Mouse (Mus musculus): ENCODE measurements at regions not wholly inside any gene's neighbourhood (a gene's known extent, or its start where the extent isn't known, plus 50 kb on each side); places are given as distances from the start of the nearest gene placed in this dataset.

DNA sequence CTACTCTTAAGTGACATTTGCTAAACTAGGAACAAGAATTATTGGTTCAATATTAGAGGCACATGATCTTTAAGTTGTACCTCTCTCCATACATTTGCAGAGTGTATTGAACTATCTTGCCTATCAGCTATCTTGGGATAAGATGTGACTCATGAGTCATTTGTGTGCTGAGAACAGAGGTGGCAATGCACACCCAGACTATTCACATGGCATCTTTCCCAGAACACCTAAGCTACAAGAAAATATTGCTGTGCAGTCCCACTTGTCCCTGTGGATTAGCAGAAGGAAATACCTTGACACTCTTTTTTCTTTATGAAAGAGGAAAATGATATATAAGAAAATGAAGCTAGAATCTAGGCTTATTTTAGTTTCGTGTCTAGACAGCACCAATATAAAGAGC, 104.8 kb upstream of the Grm3 start:
- Histone ChIP-seq H3K27ac (ENCODE audit: control insufficient read depth, low read depth, low read length) (no peak overlapping the region), H3K4me1 (ENCODE audit: control insufficient read depth in 1 of 2, insufficient read depth in 2 of 2, low read length in 2 of 2) (no peaks in the 10 kb centered on the region), H3K9me3 (replicated peaks; ENCODE audit: insufficient read depth, low read length) (no peaks in the 10 kb centered on the region), H3K4me3 (ENCODE audit: control insufficient read depth in 1 of 2, insufficient read depth in 1 of 2, low read depth in 2 of 2, low read length in 2 of 2) (no peak overlapping the region), H3K36me3 (ENCODE audit: control insufficient read depth in 1 of 2, insufficient read depth in 2 of 2, low read length in 2 of 2) (no peaks in the 10 kb centered on the region), H3K79me2 (ENCODE audit: control insufficient read depth, insufficient read depth, low read length, poor library complexity) (no peaks in the 10 kb centered on the region), H3K27me3 (ENCODE audit: control insufficient read depth in 1 of 2, insufficient read depth in 2 of 2, low read length in 2 of 2) (no peaks in the 10 kb centered on the region), H3K9ac (ENCODE audit: control insufficient read depth, low read depth, low read length, poor library complexity, severe bottlenecking) (no peak overlapping the region)
- TF ChIP-seq TCF12 (IDR thresholded peaks at IDR 0.05; ENCODE audit: low read depth, low read length): no peak
- TF ChIP-seq EP300 (IDR thresholded peaks at IDR 0.05; ENCODE audit: low read depth in 1 of 2, low read length in 2 of 2): no peak
- TF ChIP-seq NRF1 (IDR thresholded peaks at IDR 0.05; ENCODE audit: insufficient read depth, low read depth, low read length, poor library complexity, severe bottlenecking): no peak
- no peak for TF ChIP-seq KAT2A (conservative IDR thresholded peaks at IDR 0.05; ENCODE audit: low read depth, low read length)
- TF ChIP-seq SIN3A (IDR thresholded peaks at IDR 0.05; ENCODE audit: low read length): no peak
- no peak for TF ChIP-seq POLR2AphosphoS5 (IDR thresholded peaks at IDR 0.05; ENCODE audit: borderline replicate concordance, low read depth, low read length)
- no peak for TF ChIP-seq GATA1 (IDR thresholded peaks at IDR 0.05; ENCODE audit: low read depth, low read length)
- no peak for TF ChIP-seq MYC (IDR thresholded peaks at IDR 0.05; ENCODE audit: low read depth, low read length)
- no peak for TF ChIP-seq MXI1 (IDR thresholded peaks at IDR 0.05; ENCODE audit: low read depth, low read length)
- DNase-seq (ENCODE audit: low read depth, low spot score): no peak

DNA sequence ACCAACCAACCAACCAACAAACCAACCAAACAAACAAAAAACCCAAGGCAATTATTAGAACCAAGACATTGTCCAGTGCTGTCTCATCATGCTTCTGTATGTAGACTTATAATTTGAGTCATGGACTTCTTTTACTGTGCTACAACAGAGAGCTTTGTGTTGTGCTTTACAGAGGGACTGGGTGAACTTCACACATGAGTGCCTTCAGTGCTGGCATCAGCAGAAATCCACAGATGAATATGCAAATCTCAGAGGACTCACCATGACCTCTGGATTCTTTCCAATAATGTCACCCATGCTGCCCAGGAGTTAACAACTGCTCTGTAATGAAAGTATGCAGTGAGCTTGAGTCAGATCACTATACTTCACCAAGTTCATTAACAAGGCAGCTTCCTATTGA, 76.7 kb upstream of the Grm3 start:
- no peak for DNase-seq (ENCODE audit: low read depth, low spot score)
- Histone ChIP-seq H3K27ac (ENCODE audit: control insufficient read depth, low read depth, low read length) (no peak overlapping the region), H3K36me3 (ENCODE audit: control insufficient read depth in 1 of 2, insufficient read depth in 2 of 2, low read length in 2 of 2) (no peaks in the 10 kb centered on the region), H3K27me3 (ENCODE audit: control insufficient read depth in 1 of 2, insufficient read depth in 2 of 2, low read length in 2 of 2) (no peaks in the 10 kb centered on the region), H3K4me3 (ENCODE audit: control insufficient read depth in 1 of 2, insufficient read depth in 1 of 2, low read depth in 2 of 2, low read length in 2 of 2) (no peak overlapping the region), H3K9me3 (replicated peaks; ENCODE audit: insufficient read depth, low read length) (no peaks in the 10 kb centered on the region), H3K79me2 (ENCODE audit: control insufficient read depth, insufficient read depth, low read length, poor library complexity) (no peaks in the 10 kb centered on the region), H3K4me1 (ENCODE audit: control insufficient read depth in 1 of 2, insufficient read depth in 2 of 2, low read length in 2 of 2) (no peaks in the 10 kb centered on the region), H3K9ac (ENCODE audit: control insufficient read depth, low read depth, low read length, poor library complexity, severe bottlenecking) (no peak overlapping the region)
- TF ChIP-seq HCFC1 (IDR thresholded peaks at IDR 0.05; ENCODE audit: low read depth, low read length): no peak
- TF ChIP-seq POLR2A (IDR thresholded peaks at IDR 0.05; ENCODE audit: control insufficient read depth in 1 of 2, insufficient read depth in 1 of 2, low read depth in 1 of 2, low read length in 2 of 2, poor library complexity in 1 of 2): no peak
- no peak for TF ChIP-seq ZNF384 (IDR thresholded peaks at IDR 0.05; ENCODE audit: low read depth, low read length)
- no peak for TF ChIP-seq MAZ (IDR thresholded peaks at IDR 0.05; ENCODE audit: low read depth, low read length)
- TF ChIP-seq MXI1 (IDR thresholded peaks at IDR 0.05; ENCODE audit: low read depth, low read length): no peak
- no peak for TF ChIP-seq MAFK (IDR thresholded peaks at IDR 0.05; ENCODE audit: borderline replicate concordance, low read depth, low read length)
- no peak for TF ChIP-seq KAT2A (conservative IDR thresholded peaks at IDR 0.05; ENCODE audit: low read depth, low read length)
- no peak for TF ChIP-seq NRF1 (IDR thresholded peaks at IDR 0.05; ENCODE audit: insufficient read depth, low read depth, low read length, poor library complexity, severe bottlenecking)
- no peak for TF ChIP-seq CHD1 (IDR thresholded peaks at IDR 0.05; ENCODE audit: low read depth, low read length)
- no peak for TF ChIP-seq ETS1 (IDR thresholded peaks at IDR 0.05; ENCODE audit: low read depth, low read length)
- no peak for TF ChIP-seq USF1 (IDR thresholded peaks at IDR 0.05; ENCODE audit: low read depth, low read length)
- TF ChIP-seq ELF1 (IDR thresholded peaks at IDR 0.05; ENCODE audit: low read depth, low read length): no peak

Measured in MEL (cell line).